Mouse (Mus musculus) neural tube, embryonic 14.5 days (tissue): Measurements from ENCODE around the gene Cd274. TPM values are rescaled to one million over a fixed set of nuclear protein-coding genes. Genes with fewer than 3 reads are reported as not detected.

Experiments
- ATAC-seq: fragments of 200-750 bp; cut with Nextera tagmentation; 2 replicates; pipeline ENCODE4 v1.8.0; 2017; ENCODE audit warnings: low read depth, mild to moderate bottlenecking, moderate TSS enrichment, moderate library complexity
- H3K27ac ChIP-seq: fragments of 300-500 bp; sonication (generic); 2 replicates; pipeline ENCODE4 v1.5.1; 2014; ENCODE audit warnings: low read depth, mild to moderate bottlenecking, control low read depth, low read length, moderate library complexity, mixed read lengths
- H3K27me3 ChIP-seq: fragments of 300-500 bp; sonication (generic); 2 replicates; pipeline ENCODE4 v1.6.1; 2014; ENCODE audit warnings: low read length; ENCODE audit not compliant: control insufficient read depth, insufficient read depth
- H3K36me3 ChIP-seq: fragments of 300-500 bp; sonication (generic); 2 replicates; pipeline ENCODE4 v1.6.1; 2014; ENCODE audit warnings: low read length, mixed read lengths; ENCODE audit not compliant: control insufficient read depth, insufficient read depth
- H3K4me1 ChIP-seq: fragments of 300-500 bp; sonication (generic); 2 replicates; pipeline ENCODE4 v1.6.1; 2014; ENCODE audit warnings: low read length; ENCODE audit not compliant: control insufficient read depth, insufficient read depth
- H3K4me2 ChIP-seq: fragments of 300-500 bp; sonication (generic); 2 replicates; pipeline ENCODE4 v1.6.1; 2014; ENCODE audit warnings: mild to moderate bottlenecking, low read depth, low read length, control low read depth
- H3K4me3 ChIP-seq: fragments of 300-500 bp; sonication (generic); 2 replicates; pipeline ENCODE4 v1.5.1; 2014; ENCODE audit warnings: low read depth, low read length, control low read depth, mixed read lengths
- H3K9ac ChIP-seq: fragments of 300-500 bp; sonication (generic); replicated peaks from 2 replicates; pipeline ENCODE4 v1.6.1; 2014; ENCODE audit warnings: low read depth, mild to moderate bottlenecking, control low read depth, low read length, mixed read lengths
- H3K9me3 ChIP-seq: fragments of 300-500 bp; sonication (generic); 2 replicates; pipeline ENCODE4 v1.6.1; 2016; ENCODE audit warnings: low read length; ENCODE audit not compliant: control insufficient read depth
- WGBS: fragments of 180-500 bp; shearing (Covaris S2); extraction: QIAGEN DNeasy Blood & Tissue Kit; methylation state at CpG from one replicate; pipeline ENCODE4 v1.1.7; 2014; 5-methylcytosine and 5-hydroxymethylcytosine counted together
- polyA plus RNA-seq: library from polyadenylated mRNA; unstranded; fragments of >200 nt; fragmentation: Nextera tagmentation; extraction: Ambion mirVana; gene quantifications from 2 replicates; pipeline ENCODE4 v1.2.1, GENCODE M21; 2014

Cd274 gene
- polyA plus RNA-seq, 1 experiment from 2014 or later: 0.95 TPM

- Histone ChIP-seq H3K9ac (no peak overlapping the region), H3K4me2 (no peak overlapping the region), H3K4me3 (no peak overlapping the region), H3K9me3 (no peaks in the 10 kb centered on the region), H3K27me3 (no peaks in the 10 kb centered on the region), H3K4me1 (no peaks in the 10 kb centered on the region), H3K27ac (no peak overlapping the region), H3K36me3 (no peaks in the 10 kb centered on the region)
- 85% methylated on average over 16 of the region's 16 CpGs for WGBS
- ATAC-seq: no peak
Measured at GRCm38 (mm10) chr19:29422013-29422645, 54.9 kb downstream of the Cd274 start.

- Histone ChIP-seq H3K36me3 (no peaks in the 10 kb centered on the region), H3K4me3 (no peak overlapping the region), H3K9me3 (no peaks in the 10 kb centered on the region), H3K27ac (no peak overlapping the region), H3K4me2 (no peak overlapping the region), H3K27me3 (no peaks in the 10 kb centered on the region), H3K4me1 (no peaks in the 10 kb centered on the region), H3K9ac (no peak overlapping the region)
- WGBS: 87% methylated on average over 7 of the region's 7 CpGs
- ATAC-seq: no peak
Measured at GRCm38 (mm10) chr19:29422796-29423195, 55.5 kb downstream of the Cd274 start.

DNA sequence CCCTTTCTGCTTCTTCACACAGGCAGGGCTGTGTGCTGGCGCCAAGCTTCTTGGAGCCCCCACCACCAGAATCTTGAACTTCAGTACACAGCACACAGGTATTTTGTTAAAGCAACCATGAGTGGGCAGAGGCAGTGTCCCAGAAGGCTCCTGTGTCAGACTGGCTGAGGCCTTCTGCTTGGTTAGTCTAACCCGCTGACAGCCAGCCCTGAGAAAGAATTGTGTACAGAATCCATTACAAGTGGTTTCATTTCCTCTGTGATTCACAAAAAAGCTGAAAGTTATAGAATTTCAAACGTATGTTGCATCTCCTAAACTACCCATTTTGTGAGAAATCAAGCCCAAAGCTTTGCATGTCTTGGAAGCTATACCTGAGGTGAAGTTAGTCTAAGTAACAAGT lies 63.3 kb downstream of the Cd274 start:
- no peaks in the 10 kb centered on the region for H3K27me3 ChIP-seq
- H3K4me1 ChIP-seq: no peaks in the 10 kb centered on the region
- H3K9me3 ChIP-seq: no peaks in the 10 kb centered on the region
- H3K4me3 ChIP-seq: no peak overlapping the region
- H3K9ac ChIP-seq: no peak overlapping the region
- 81% methylated on average over 3 of the region's 3 CpGs for WGBS
- H3K27ac ChIP-seq: no peak overlapping the region
- H3K4me2 ChIP-seq: no peak overlapping the region
- ATAC-seq: no peak
- no peaks in the 10 kb centered on the region for H3K36me3 ChIP-seq

GRCm38 (mm10) chr19:29430953-29431352 lies 63.7 kb downstream of the Cd274 start:
- no peak overlapping the region for H3K4me3 ChIP-seq
- no peaks in the 10 kb centered on the region for H3K4me1 ChIP-seq
- ATAC-seq: no peak
- H3K36me3 ChIP-seq: no peaks in the 10 kb centered on the region
- no peak overlapping the region for H3K4me2 ChIP-seq
- H3K27ac ChIP-seq: no peak overlapping the region
- H3K27me3 ChIP-seq: no peaks in the 10 kb centered on the region
- H3K9me3 ChIP-seq: no peaks in the 10 kb centered on the region
- WGBS: 87% methylated on average over 3 of the region's 3 CpGs
- H3K9ac ChIP-seq: no peak overlapping the region

- 80% methylated on average over 18 of the region's 18 CpGs for WGBS
- Histone ChIP-seq H3K27me3 (no peaks in the 10 kb centered on the region), H3K4me2 (no peak overlapping the region), H3K27ac (no peak overlapping the region), H3K36me3 (no peaks in the 10 kb centered on the region), H3K9me3 (no peaks in the 10 kb centered on the region), H3K9ac (no peak overlapping the region), H3K4me1 (no peaks in the 10 kb centered on the region), H3K4me3 (no peak overlapping the region)
- no peak for ATAC-seq
Measured at GRCm38 (mm10) chr19:29436793-29437479, 69.7 kb downstream of the Cd274 start.

Other genes with a start within 250 kb of the Cd274 start
- gene Jak2, start 115.6 kb upstream of the Cd274 start, polyA plus RNA-seq: 18.5 and 22.0 TPM in 2 replicates
- gene Insl6, start 42.1 kb upstream of the Cd274 start, polyA plus RNA-seq: 1.6 and 2.2 TPM in 2 replicates
- 2.4 and 4.6 TPM in 2 replicates for gene Rln1, start 32.8 kb upstream of the Cd274 start, polyA plus RNA-seq
- 82.4 and 90.5 TPM in 2 replicates for gene Plgrkt, start 65 bp upstream of the Cd274 start, polyA plus RNA-seq
- not detected in 2 replicates for gene Pdcd1lg2, start 43.5 kb downstream of the Cd274 start, polyA plus RNA-seq
- 21.2 and 22.7 TPM in 2 replicates for gene Ric1, start 154.8 kb downstream of the Cd274 start, polyA plus RNA-seq